In genomic region chr15:89355241-89356187, GRCm38 (mm10) we compare ENCODE assay signal across 8 mouse cellular contexts. TPM values are rescaled to one million over a fixed set of nuclear protein-coding genes. Genes with fewer than 3 reads are reported as not detected.
DNase-seq lines count a peak whose midpoint lies in the region; ATAC-seq lines count a peak whose summit lies in the region.

TSS of gene Lmf2 (minus strand) at chr15:89355659.
TSS of gene Ncaph2 (plus strand) at chr15:89355719.

- H3K9ac ChIP-seq in forebrain, embryonic 11.5 days (ENCODE audit: low read length), result peak within 1 kb of the TSS; percentile 90
- H3K9ac ChIP-seq in heart, embryonic 16.5 days (ENCODE audit: low read length), result peak within 1 kb of the TSS; percentile 96
- H3K9ac ChIP-seq in liver, embryonic 15.5 days, result peak within 1 kb of the TSS; percentile 91
- peak within 1 kb of the TSS; percentile 80 for H3K9ac ChIP-seq in neural tube, embryonic 12.5 days

- ATAC-seq in forebrain, embryonic 11.5 days (replicated peaks; ENCODE audit: low FRiP score), result peak; percentile 91
- peak; percentile 91 for ATAC-seq in heart, embryonic 16.5 days (replicated peaks; ENCODE audit: extremely low read depth, insufficient read depth, low FRiP score)
- peak; percentile 90 for ATAC-seq in liver, embryonic 15.5 days (ENCODE audit: insufficient read depth)
- ATAC-seq in neural tube, embryonic 12.5 days (ENCODE audit: low FRiP score, low read depth), result peak; percentile 92

- peak within 1 kb of the TSS; percentile 79 for H3K4me3 ChIP-seq in forebrain, embryonic 11.5 days (ENCODE audit: low read depth, low read length)
- peak within 1 kb of the TSS; percentile 94 for H3K4me3 ChIP-seq in heart, embryonic 16.5 days (ENCODE audit: low read length)
- H3K4me3 ChIP-seq in liver, embryonic 15.5 days (replicated peaks), result peak within 1 kb of the TSS; percentile 92
- H3K4me3 ChIP-seq in neural tube, embryonic 12.5 days, result peak within 1 kb of the TSS; percentile 78

- peak within 1 kb of the TSS; percentile 80 for H3K27ac ChIP-seq in forebrain, embryonic 11.5 days (ENCODE audit: low read depth, low read length)
- peak within 1 kb of the TSS; percentile 87 for H3K27ac ChIP-seq in heart, embryonic 16.5 days (ENCODE audit: low read length)
- peak within 1 kb of the TSS; percentile 87 for H3K27ac ChIP-seq in liver, embryonic 15.5 days (replicated peaks)
- H3K27ac ChIP-seq in neural tube, embryonic 12.5 days, result peak within 1 kb of the TSS; percentile 57

- peak within 1 kb of the TSS; percentile 77 for H3K4me2 ChIP-seq in forebrain, embryonic 11.5 days (ENCODE audit: low read depth, low read length, severe bottlenecking)
- peak within 1 kb of the TSS; percentile 92 for H3K4me2 ChIP-seq in heart, embryonic 16.5 days (ENCODE audit: low read depth, low read length)
- H3K4me2 ChIP-seq in liver, embryonic 15.5 days, result peak within 1 kb of the TSS; percentile 83
- peak within 1 kb of the TSS; percentile 79 for H3K4me2 ChIP-seq in neural tube, embryonic 12.5 days (replicated peaks)

- peaks cover 12% of the 10 kb centered on the region for H3K4me1 ChIP-seq in forebrain, embryonic 11.5 days (replicated peaks; ENCODE audit: control insufficient read depth, insufficient read depth, low read length)
- H3K4me1 ChIP-seq in heart, embryonic 16.5 days (ENCODE audit: control insufficient read depth, insufficient read depth, low read length), result peaks cover 28% of the 10 kb centered on the region
- H3K4me1 ChIP-seq in liver, embryonic 15.5 days (replicated peaks), result peaks cover 43% of the 10 kb centered on the region
- peaks cover 19% of the 10 kb centered on the region for H3K4me1 ChIP-seq in neural tube, embryonic 12.5 days

- WGBS in forebrain, embryonic 11.5 days, result under 1% methylated on average over 64 of the region's 64 CpGs
- under 1% methylated on average over 64 of the region's 64 CpGs for whole genome bisulfite sequencing in heart, embryonic 16.5 days
- under 1% methylated on average over 64 of the region's 64 CpGs for WGBS in liver, embryonic 15.5 days (ENCODE audit: insufficient replicate concordance)
- under 1% methylated on average over 64 of the region's 64 CpGs for WGBS in neural tube, embryonic 12.5 days

- H3K9me3 ChIP-seq in forebrain, embryonic 11.5 days (ENCODE audit: control insufficient read depth, low read length), result no peaks in the 10 kb centered on the region
- H3K9me3 ChIP-seq in heart, embryonic 16.5 days (replicated peaks; ENCODE audit: control insufficient read depth, low read length), result no peaks in the 10 kb centered on the region
- H3K9me3 ChIP-seq in liver, embryonic 15.5 days (replicated peaks), result no peaks in the 10 kb centered on the region
- H3K9me3 ChIP-seq in neural tube, embryonic 12.5 days, result no peaks in the 10 kb centered on the region

- peaks cover 12% of the 10 kb centered on the region for H3K36me3 ChIP-seq in forebrain, embryonic 11.5 days (ENCODE audit: control insufficient read depth, insufficient read depth, low read length)
- H3K36me3 ChIP-seq in heart, embryonic 16.5 days (ENCODE audit: control insufficient read depth, insufficient read depth), result peaks cover 34% of the 10 kb centered on the region
- H3K36me3 ChIP-seq in liver, embryonic 15.5 days (replicated peaks), result peaks cover 70% of the 10 kb centered on the region
- H3K36me3 ChIP-seq in neural tube, embryonic 12.5 days, result peaks cover 41% of the 10 kb centered on the region

- peak; percentile 93 to 96 for DNase-seq in CD8-positive naive resting alpha-beta T cell, adult 2 months (ENCODE audit: low read depth in 2 of 2, low spot score in 2 of 2)
- DNase-seq in c-Kit-positive CD71-negative TER-119-negative erythroid progenitor cells, embryonic 14.5 days (ENCODE audit: low read depth), result peak; percentile 96
- DNase-seq in forebrain, embryonic 11.5 days (ENCODE audit: low spot score), result peak; percentile 99
- peak; percentile 96 to 99 for DNase-seq in kidney, postnatal 36 days
- peak; percentile 89 for DNase-seq in telencephalon, adult 2 months (ENCODE audit: low read depth, low spot score)

- no peaks in the 10 kb centered on the region for H3K27me3 ChIP-seq in forebrain, embryonic 11.5 days (ENCODE audit: control insufficient read depth, insufficient read depth, low read length)
- no peaks in the 10 kb centered on the region for H3K27me3 ChIP-seq in heart, embryonic 16.5 days (ENCODE audit: control insufficient read depth, insufficient read depth, low read length)
- no peaks in the 10 kb centered on the region for H3K27me3 ChIP-seq in liver, embryonic 15.5 days
- no peaks in the 10 kb centered on the region for H3K27me3 ChIP-seq in neural tube, embryonic 12.5 days (replicated peaks)

RNA-seq across cellular contexts. Expression of gene Lmf2, which starts in this region (rescaled TPM):
- 43.7 and 47.3 TPM in 2 replicates for polyA plus RNA-seq in forebrain, embryonic 11.5 days (2014; fragmentation: Nextera tagmentation; extraction: Ambion mirVana)
- polyA plus RNA-seq in heart, embryonic 16.5 days (2015; fragmentation: Nextera tagmentation; extraction: Ambion mirVana), result 54.5 and 56.5 TPM in 2 replicates
- polyA plus RNA-seq in liver, embryonic 15.5 days (2015; fragmentation: Nextera tagmentation; extraction: Ambion mirVana), result 30.9 and 35.3 TPM in 2 replicates
- polyA plus RNA-seq in neural tube, embryonic 12.5 days (2016; fragmentation: Nextera tagmentation; extraction: Ambion mirVana), result 38.8 and 42.2 TPM in 2 replicates

RNA-seq across cellular contexts. Expression of gene Ncaph2, which starts in this region (rescaled TPM):
- 191 and 203 TPM in 2 replicates for polyA plus RNA-seq in forebrain, embryonic 11.5 days (2014; fragmentation: Nextera tagmentation; extraction: Ambion mirVana)
- 101 and 108 TPM in 2 replicates for polyA plus RNA-seq in heart, embryonic 16.5 days (2015; fragmentation: Nextera tagmentation; extraction: Ambion mirVana)
- polyA plus RNA-seq in liver, embryonic 15.5 days (2015; fragmentation: Nextera tagmentation; extraction: Ambion mirVana), result 110 and 115 TPM in 2 replicates
- 133 and 139 TPM in 2 replicates for polyA plus RNA-seq in neural tube, embryonic 12.5 days (2016; fragmentation: Nextera tagmentation; extraction: Ambion mirVana)

Comparison
In these comparisons a context has a peak if more than half of its experiments do, and no peak if none do; other contexts are left out.
1. Peak in every context shown above with its lines: DNase-seq, ATAC-seq, H3K4me3 ChIP-seq and H3K27ac ChIP-seq.